In genomic region chr2:35619532-35619931, GRCm38 (mm10) we compare ENCODE assay signal across 8 mouse cellular contexts.
A peak's percentile ranks its signal among the peaks of the same experiment; 100 is the strongest.
DNase-seq lines count a peak whose midpoint lies in the region; ATAC-seq lines count a peak whose summit lies in the region.
"Had no signal": no experiment of that assay in that cellular context is flagged by ENCODE, and none has a peak within 500 bp of the region (broad histone marks: within the 10 kb centered on the region; RNA-seq: fewer than 3 reads in every experiment).

No protein-coding gene starts in this region.

- no peak for ATAC-seq in kidney, embryonic 15.5 days (replicated peaks; ENCODE audit: low FRiP score)
- ATAC-seq in neural tube, embryonic 13.5 days (ENCODE audit: low read depth), result no peak

- intact Hi-C loops in heart, postnatal 14 days (cut with DNase I), result no loop called here

- H3K4me2 ChIP-seq in kidney, embryonic 15.5 days, result peak overlapping the region; percentile 54
- H3K4me2 ChIP-seq in neural tube, embryonic 13.5 days, result peak overlapping the region; percentile 39; the same call in 1 of the 2 replicates

- WGBS in kidney, embryonic 15.5 days, result 31% methylated on average over 2 of the region's 2 CpGs
- WGBS in embryonic facial prominence, embryonic 10.5 days, result 38% methylated on average over 2 of the region's 2 CpGs
- WGBS in neural tube, embryonic 13.5 days, result 48% methylated on average over 2 of the region's 2 CpGs

- no peaks in the 10 kb centered on the region for H3K9me3 ChIP-seq in kidney, embryonic 15.5 days (replicated peaks)
- H3K9me3 ChIP-seq in embryonic facial prominence, embryonic 10.5 days, result no peaks in the 10 kb centered on the region
- no peaks in the 10 kb centered on the region for H3K9me3 ChIP-seq in neural tube, embryonic 13.5 days

- no peak for DNase-seq in kidney, adult 9 months
- peak; percentile 75 for DNase-seq in embryonic facial prominence, embryonic 10.5 days (ENCODE audit: low spot score)
- DNase-seq in heart, postnatal 14 days, result peak; percentile 51 to 58
- DNase-seq in frontal cortex, postnatal 10 days (ENCODE audit: low spot score in 2 of 2), result no peak
- DNase-seq in lung, postnatal 14 days, result no peak
- DNase-seq: right cerebral cortex, postnatal 4 days had no signal

- H3K9ac ChIP-seq in kidney, embryonic 15.5 days, result 0 out of 2 replicates have a peak overlapping the region, but pooled peaks have one; percentile 29
- H3K9ac ChIP-seq in neural tube, embryonic 13.5 days, result no peak overlapping the region

- no peaks in the 10 kb centered on the region for H3K27me3 ChIP-seq in kidney, embryonic 15.5 days
- no peaks in the 10 kb centered on the region; the same call in 1 of the 2 replicates for H3K27me3 ChIP-seq in embryonic facial prominence, embryonic 10.5 days (replicated peaks; ENCODE audit: low read depth, poor library complexity, severe bottlenecking)
- H3K27me3 ChIP-seq in neural tube, embryonic 13.5 days, result no peaks in the 10 kb centered on the region

- H3K4me3 ChIP-seq in kidney, embryonic 15.5 days (replicated peaks), result no peak overlapping the region
- H3K4me3 ChIP-seq in embryonic facial prominence, embryonic 10.5 days, result peak overlapping the region; percentile 49
- H3K4me3 ChIP-seq in neural tube, embryonic 13.5 days, result no peak overlapping the region

- H3K4me1 ChIP-seq in kidney, embryonic 15.5 days, result peaks cover 97% of the 10 kb centered on the region
- peaks cover 97% of the 10 kb centered on the region for H3K4me1 ChIP-seq in embryonic facial prominence, embryonic 10.5 days
- peaks cover 64% of the 10 kb centered on the region for H3K4me1 ChIP-seq in neural tube, embryonic 13.5 days (replicated peaks)

- peak overlapping the region; percentile 76 for H3K27ac ChIP-seq in kidney, embryonic 15.5 days
- H3K27ac ChIP-seq in embryonic facial prominence, embryonic 10.5 days (replicated peaks), result peak overlapping the region; percentile 92
- 0 out of 2 replicates have a peak overlapping the region, but pooled peaks have one; percentile 38 for H3K27ac ChIP-seq in neural tube, embryonic 13.5 days (replicated peaks)

- H3K36me3 ChIP-seq in kidney, embryonic 15.5 days, result no peaks in the 10 kb centered on the region
- H3K36me3 ChIP-seq in embryonic facial prominence, embryonic 10.5 days (replicated peaks), result peaks cover 2% of the 10 kb centered on the region
- H3K36me3 ChIP-seq in neural tube, embryonic 13.5 days, result no peaks in the 10 kb centered on the region

Comparison
In these comparisons a context has a peak if more than half of its experiments do, and no peak if none do; other contexts are left out.
1. H3K27ac ChIP-seq: peak in every context shown above with its lines; median percentile 92 in embryonic facial prominence, embryonic 10.5 days; 76 in kidney, embryonic 15.5 days; 38 in neural tube, embryonic 13.5 days.
2. DNase-seq: peak in embryonic facial prominence, embryonic 10.5 days (single experiment) and heart, postnatal 14 days (2 of 2); none in kidney, adult 9 months (single experiment), frontal cortex, postnatal 10 days (0 of 2) and lung, postnatal 14 days (single experiment).